Mouse (Mus musculus) cerebellum, adult 2 months (tissue): ENCODE data around the gene Hnrnpk.

Experiments used
- CTCF ChIP-seq: fragments of 200-500 bp; IDR thresholded peaks from 2 replicates; pipeline ENCODE4 v1.5.1; 2011; ENCODE audit warnings: low read depth, mild to moderate bottlenecking, control low read depth, low read length, moderate library complexity, borderline replicate concordance; ENCODE audit not compliant: insufficient read depth
- POLR2A ChIP-seq: fragments of 200-500 bp; IDR thresholded peaks from 2 replicates; pipeline ENCODE4 v1.6.1; 2011; ENCODE audit warnings: low read length, control low read depth, borderline replicate concordance; ENCODE audit not compliant: insufficient read depth

- TF ChIP-seq POLR2A (no peak), CTCF (no peak)
Observed at GRCm38 (mm10) chr13:58385547-58385920, 17.6 kb downstream of the Hnrnpk start.
